Mouse (Mus musculus) adrenal gland, adult (tissue): ENCODE data around the gene Olfr251.
"Not testable (repeated sequence)": the region's sequence is repeated elsewhere in the genome, so short reads cannot be mapped to it uniquely, and the experiment has no call there.

ENCODE experiments used
- DNase-seq, 2 experiments: peaks; one replicate each; pipeline ENCODE4 v3.0.0; 2022 to 2023; ENCODE audit warnings: low spot score in 1 of 2; ENCODE audit not compliant: inconsistent age in 2 of 2

Gene Olfr251

DNA sequence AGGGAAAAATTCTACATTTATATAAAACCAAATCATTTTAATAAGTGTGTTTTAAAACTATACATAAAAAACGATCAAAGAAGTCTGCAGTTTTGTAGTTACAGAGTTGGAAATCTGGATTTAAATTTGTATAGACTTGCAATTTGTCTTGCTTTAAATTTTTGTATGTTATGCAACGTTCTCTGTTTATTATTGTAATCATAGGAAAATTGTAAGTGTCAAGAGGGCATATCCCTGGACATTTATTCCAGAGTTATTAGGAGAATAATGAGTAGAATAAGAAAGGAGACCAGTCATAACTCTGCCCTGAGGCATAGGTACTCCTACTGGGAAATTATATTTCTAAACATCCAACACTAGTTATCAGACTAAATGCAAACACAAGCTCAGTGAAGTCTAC is at the start of gene Olfr251:
Gene Olfr251 (plus strand): TSS at position 301 of the 400 bp plus-strand sequence.
- DNase-seq, result no peak

DNA sequence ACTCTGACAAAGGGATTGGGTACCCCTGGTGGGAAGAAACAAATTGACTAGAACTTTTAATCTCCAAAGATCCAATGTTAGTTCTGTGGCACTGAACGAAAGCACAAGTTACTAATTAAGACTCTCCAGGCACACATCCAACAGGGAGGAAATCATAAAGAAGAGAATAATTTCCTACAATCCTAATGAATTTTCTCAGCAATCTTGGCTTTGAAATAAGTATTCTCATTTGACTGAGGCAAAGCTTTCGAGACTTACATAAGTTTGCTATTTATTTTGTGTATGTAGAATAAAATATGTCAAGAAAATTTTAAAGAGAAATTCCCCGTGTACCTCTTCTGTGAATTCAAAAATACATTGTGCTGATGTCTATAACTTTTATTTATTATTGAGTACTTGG is 48.1 kb upstream of the Olfr251 start, which contains the start of gene Olfr25:
Gene Olfr25 (plus strand): TSS at position 301 of the 400 bp plus-strand sequence.
- no peak for DNase-seq

DNA sequence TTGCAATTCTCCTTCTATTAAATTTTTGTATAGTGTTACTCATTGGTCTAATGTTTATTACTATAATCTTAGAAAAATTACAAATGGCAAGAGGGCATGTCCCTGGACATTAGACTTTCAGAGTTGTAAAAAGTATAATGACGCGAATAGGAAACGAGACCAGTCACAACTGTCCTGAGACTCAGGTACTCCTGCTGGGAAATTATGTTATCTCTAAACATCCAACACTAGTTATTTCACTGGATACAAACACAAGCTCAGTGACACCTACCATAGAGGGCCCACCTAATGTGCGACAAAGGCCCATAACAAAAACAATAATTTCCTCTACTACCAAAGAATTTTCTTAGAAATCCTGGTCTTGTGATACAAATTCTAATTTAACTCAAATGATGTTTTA is 28.8 kb upstream of the Olfr251 start, which contains the start of gene Olfr898:
Gene Olfr898 (plus strand): TSS at position 301 of the 400 bp plus-strand sequence.
- no peak for DNase-seq

DNA sequence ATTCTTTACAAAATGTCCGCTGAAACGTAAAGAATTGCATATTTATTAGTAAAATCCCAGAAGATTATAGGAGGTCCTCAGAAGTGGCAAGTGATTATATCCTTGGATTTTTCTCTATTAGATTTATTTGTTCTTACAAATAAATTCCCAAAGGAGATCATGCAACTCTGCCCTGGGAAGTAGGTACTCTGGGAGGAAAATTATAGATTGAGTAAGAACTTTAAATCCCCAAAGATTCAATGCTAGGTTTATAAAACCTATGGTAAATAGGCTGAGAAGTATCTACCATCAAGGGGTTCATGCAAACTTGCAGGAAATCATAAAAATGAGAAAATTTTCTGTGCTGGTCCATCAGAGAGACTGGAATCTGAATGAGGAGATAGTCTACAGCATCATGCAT is 10.3 kb upstream of the Olfr251 start, which contains the start of gene Olfr250:
Gene Olfr250 (plus strand): TSS at position 301 of the 400 bp plus-strand sequence.
- DNase-seq, result no peak

DNA sequence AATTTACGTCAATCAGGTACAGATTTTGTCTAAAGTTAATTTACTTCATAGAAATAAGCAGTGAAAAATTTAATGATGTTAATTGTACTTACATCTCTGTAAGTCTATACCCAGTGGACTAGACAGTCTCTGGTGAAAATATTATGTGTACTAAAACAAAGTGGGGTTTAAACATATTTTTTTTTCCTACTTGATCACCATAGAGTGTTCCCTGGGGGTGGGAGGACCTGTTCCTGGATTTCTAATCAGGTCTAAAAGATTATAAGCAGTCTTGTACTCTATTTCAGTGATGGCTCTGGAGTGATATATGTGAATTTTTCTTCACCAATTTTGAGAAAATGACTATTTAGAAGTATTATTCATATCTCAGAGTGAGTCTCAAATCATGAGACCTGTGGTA is 24.5 kb downstream of the Olfr251 start, which contains the start of gene Olfr147:
Gene Olfr147 (plus strand): TSS at position 301 of the 400 bp plus-strand sequence.
- DNase-seq, result no peak

DNA sequence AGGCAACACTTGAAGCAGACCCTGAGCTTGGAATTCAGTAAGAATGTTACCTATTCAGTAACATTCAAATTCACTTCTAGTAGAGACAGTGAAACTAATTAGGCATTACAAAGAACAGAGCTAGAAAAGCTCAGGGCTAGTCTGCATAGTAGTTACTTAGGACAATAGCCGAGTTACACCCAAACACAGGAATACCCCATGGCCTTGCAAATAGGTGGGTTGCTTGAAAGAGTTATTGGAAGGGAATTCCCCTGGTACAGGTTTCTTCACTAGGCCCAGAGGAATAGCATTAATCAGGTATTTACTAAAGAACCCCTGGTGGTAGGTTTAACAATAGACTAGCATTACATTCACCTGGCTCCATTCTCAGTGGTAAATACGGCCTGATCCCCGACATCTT is 30.6 kb downstream of the Olfr251 start:
- not testable (repeated sequence) for DNase-seq

DNA sequence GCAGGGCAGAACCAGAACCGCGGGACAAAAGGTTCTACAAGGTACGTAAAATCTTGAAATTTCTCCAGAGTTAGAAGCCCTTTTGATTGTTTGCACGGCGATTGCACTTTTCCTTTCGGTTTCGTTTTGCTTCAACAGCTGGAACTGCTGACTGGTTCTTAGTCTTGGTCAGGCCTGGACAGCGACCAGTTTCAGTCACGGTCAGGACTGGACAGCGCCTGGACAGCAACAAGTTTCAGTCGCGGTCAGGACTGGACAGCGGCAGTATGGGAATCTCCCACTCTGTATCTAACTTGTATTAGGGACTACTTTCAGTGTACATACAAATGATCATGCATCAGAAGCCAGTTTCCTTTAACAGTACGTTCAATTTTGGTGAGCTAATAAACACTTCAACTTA is 36.6 kb downstream of the Olfr251 start:
- not testable (repeated sequence) for DNase-seq

DNA sequence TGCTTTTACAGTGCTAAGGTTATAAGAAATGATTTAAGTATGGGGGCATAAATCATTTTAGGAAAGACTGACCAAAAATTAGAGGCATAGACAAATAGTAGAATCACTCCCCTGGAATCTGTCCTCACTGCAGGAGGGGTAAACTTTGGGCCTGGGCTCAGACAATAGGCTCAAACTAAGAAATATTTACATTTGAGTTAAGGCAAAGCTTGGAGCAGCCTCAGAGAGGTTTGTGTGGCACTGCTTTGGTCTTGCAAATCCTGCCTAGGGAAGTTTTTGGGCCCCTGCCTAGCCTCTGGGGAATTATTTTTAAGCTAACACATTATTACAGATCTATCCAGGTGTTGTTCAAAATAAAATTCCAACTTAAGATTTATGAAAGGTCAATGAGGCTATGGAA is 46.9 kb downstream of the Olfr251 start:
- DNase-seq, result no peak

DNA sequence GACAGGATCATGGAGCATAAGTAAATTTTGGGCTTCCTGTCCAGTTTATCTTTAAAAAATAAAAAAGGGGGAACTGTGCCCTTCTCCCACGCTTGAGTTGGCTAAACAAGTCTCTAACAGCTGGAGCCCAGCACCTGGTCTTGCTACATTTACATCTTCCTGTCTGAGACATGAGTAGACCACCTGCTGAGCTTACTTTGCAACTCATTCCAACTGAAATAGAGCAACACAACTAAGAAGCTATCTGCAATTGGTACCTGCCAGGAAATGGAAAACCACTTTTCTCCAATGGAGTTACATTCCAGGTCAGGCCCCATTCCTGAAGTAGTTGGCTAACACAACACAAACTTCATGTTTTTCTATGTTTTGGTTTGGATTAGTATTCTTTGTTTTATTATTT is 50.1 kb downstream of the Olfr251 start:
- DNase-seq, result no peak

DNA sequence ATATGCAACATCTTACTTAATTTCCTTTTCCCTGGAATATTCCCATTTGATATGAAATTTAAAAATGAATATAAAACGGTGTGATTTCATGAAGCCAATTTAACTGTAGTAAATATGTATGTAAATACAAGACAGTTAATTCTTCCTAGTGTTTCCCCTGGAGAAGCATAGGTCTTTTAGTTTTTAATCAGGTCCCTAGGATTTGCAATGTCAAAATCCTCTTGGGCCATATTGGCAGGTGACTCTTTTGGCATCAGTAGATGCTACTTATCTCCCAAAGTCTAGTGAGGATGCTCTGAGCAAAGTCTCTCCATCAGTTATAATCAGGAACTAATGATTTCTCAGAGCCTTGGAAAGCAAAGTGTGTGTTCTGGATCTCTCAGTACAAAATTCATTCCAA is 52.3 kb downstream of the Olfr251 start, which contains the start of gene Olfr901:
Gene Olfr901 (plus strand): TSS at position 301 of the 400 bp plus-strand sequence.
- no peak for DNase-seq
